Mouse (Mus musculus): ENCODE measurements at regions not wholly inside any gene's neighbourhood (a gene's known extent, or its start where the extent isn't known, plus 50 kb on each side); places are given as distances from the start of the nearest gene placed in this dataset.
A peak's percentile ranks its signal among the peaks of the same experiment; 100 is the strongest.

GRCm38 (mm10) chr5:71200881-71201280, 105.2 kb upstream of the Gabra2 start:
- 70% methylated on average over 6 of the region's 6 CpGs for WGBS
- H3K4me3 ChIP-seq (replicated peaks; ENCODE audit: low read depth, low read length), result no peak overlapping the region
- no peak for ATAC-seq (ENCODE audit: low FRiP score, low TSS enrichment)

GRCm38 (mm10) chr5:71177316-71177715, 81.7 kb upstream of the Gabra2 start:
- Histone ChIP-seq H3K4me1 (ENCODE audit: control insufficient read depth, insufficient read depth, low read length) (no peaks in the 10 kb centered on the region), H3K9me3 (ENCODE audit: control insufficient read depth, low read length) (no peaks in the 10 kb centered on the region), H3K4me2 (ENCODE audit: low read length) (no peak overlapping the region), H3K27me3 (ENCODE audit: control insufficient read depth, insufficient read depth, low read length) (no peaks in the 10 kb centered on the region), H3K9ac (replicated peaks; ENCODE audit: low read length) (no peak overlapping the region), H3K36me3 (ENCODE audit: control insufficient read depth, insufficient read depth, low read length) (no peaks in the 10 kb centered on the region), H3K4me3 (replicated peaks; ENCODE audit: low read depth, low read length) (no peak overlapping the region), H3K27ac (replicated peaks; ENCODE audit: low read depth, low read length) (no peak overlapping the region)
- DNase-seq (no peak), ATAC-seq (ENCODE audit: low FRiP score, low TSS enrichment) (no peak)
- 63% methylated on average over 2 of the region's 2 CpGs for WGBS

More at GRCm38 (mm10) chr5:71200881-71201280, 105.2 kb upstream of the Gabra2 start:
- Histone ChIP-seq H3K36me3 (ENCODE audit: control insufficient read depth, insufficient read depth, low read length) (no peaks in the 10 kb centered on the region), H3K9ac (replicated peaks; ENCODE audit: low read length) (no peak overlapping the region), H3K9me3 (ENCODE audit: control insufficient read depth, low read length) (no peaks in the 10 kb centered on the region), H3K4me1 (ENCODE audit: control insufficient read depth, insufficient read depth, low read length) (no peaks in the 10 kb centered on the region), H3K4me2 (ENCODE audit: low read length) (no peak overlapping the region), H3K27ac (replicated peaks; ENCODE audit: low read depth, low read length) (no peak overlapping the region), H3K27me3 (ENCODE audit: control insufficient read depth, insufficient read depth, low read length) (no peaks in the 10 kb centered on the region)
- DNase-seq, result peak; percentile 20

- no peak overlapping the region for H3K4me2 ChIP-seq (ENCODE audit: low read length)
- DNase-seq, result no peak
- H3K27ac ChIP-seq (replicated peaks; ENCODE audit: low read depth, low read length), result no peak overlapping the region
- H3K9me3 ChIP-seq (ENCODE audit: control insufficient read depth, low read length), result no peaks in the 10 kb centered on the region
- no peaks in the 10 kb centered on the region for H3K4me1 ChIP-seq (ENCODE audit: control insufficient read depth, insufficient read depth, low read length)
- H3K27me3 ChIP-seq (ENCODE audit: control insufficient read depth, insufficient read depth, low read length), result no peaks in the 10 kb centered on the region
- no peak overlapping the region for H3K9ac ChIP-seq (replicated peaks; ENCODE audit: low read length)
- no peaks in the 10 kb centered on the region for H3K36me3 ChIP-seq (ENCODE audit: control insufficient read depth, insufficient read depth, low read length)
- WGBS, result 59% methylated on average over 4 of the region's 4 CpGs
- no peak for ATAC-seq (ENCODE audit: low FRiP score, low TSS enrichment)
- no peak overlapping the region for H3K4me3 ChIP-seq (replicated peaks; ENCODE audit: low read depth, low read length)
Measured at GRCm38 (mm10) chr5:71170378-71170777, 74.7 kb upstream of the Gabra2 start.
